10 mouse cellular contexts compared by ENCODE assay signal in the genomic region with DNA sequence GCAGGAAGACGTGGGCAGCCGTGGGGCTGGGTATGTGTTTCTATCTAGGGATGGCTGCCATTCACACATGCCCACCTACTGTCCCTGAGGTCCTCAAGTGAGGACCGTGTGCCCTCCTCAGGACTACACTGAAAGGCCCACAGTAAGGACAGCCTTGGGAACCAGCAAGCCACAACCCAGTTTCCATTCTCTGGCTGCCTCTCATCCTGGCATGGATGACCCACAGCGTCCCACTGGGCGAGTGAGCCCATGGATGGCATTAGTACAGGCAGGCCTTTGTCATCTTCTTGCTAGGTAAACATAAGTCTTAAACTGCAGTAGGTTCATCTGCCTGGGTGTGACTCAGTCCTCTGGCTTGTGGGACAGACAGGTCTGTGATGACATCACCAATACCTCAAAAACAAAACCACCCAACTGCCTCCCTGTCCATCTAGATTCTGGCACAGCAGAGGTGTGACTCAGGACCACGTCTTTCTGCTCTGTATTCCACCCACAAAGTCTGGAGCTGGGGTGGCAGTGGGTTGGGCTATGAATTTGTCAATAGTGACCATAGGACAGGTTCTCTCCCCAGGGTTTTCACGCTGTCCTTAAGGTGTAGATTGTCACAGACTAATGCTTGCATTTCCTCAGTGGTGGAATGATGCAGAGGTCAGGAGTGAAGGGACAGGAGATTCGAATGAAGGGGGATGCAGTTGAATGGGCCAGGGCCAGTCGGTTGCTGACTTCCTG. TPM values are rescaled to one million over a fixed set of nuclear protein-coding genes. Genes with fewer than 3 reads are reported as not detected.
A peak's percentile ranks its signal among the peaks of the same experiment; 100 is the strongest.
DNase-seq lines count a peak whose midpoint lies in the region; ATAC-seq and TF ChIP-seq lines count a peak whose summit lies in the region.
"Had no signal": no experiment of that assay in that cellular context is flagged by ENCODE, and none has a peak within 500 bp of the region (broad histone marks: within the 10 kb centered on the region; RNA-seq: fewer than 3 reads in every experiment).

No protein-coding gene starts in this region.

- H3K27ac ChIP-seq in heart, embryonic 13.5 days (replicated peaks), result peak overlapping the region; percentile 58
- peak overlapping the region; percentile 99 for H3K27ac ChIP-seq in CH12.LX (ENCODE audit: insufficient read depth, low read depth)
- H3K27ac ChIP-seq in forebrain, embryonic 10.5 days, result no peak overlapping the region
- H3K27ac ChIP-seq: lung, embryonic 15.5 days had no signal

- H3K36me3 ChIP-seq in heart, embryonic 13.5 days, result no peaks in the 10 kb centered on the region
- H3K36me3 ChIP-seq in CH12.LX (replicated peaks in 1 of 2; ENCODE audit: control insufficient read depth in 1 of 2, insufficient read depth in 1 of 2, low read length in 1 of 2) (peaks cover 10 to 40% of the 10 kb centered on the region in 2 experiments), myocyte (ENCODE audit: control insufficient read depth, insufficient read depth) (no peaks in the 10 kb centered on the region)
- no peaks in the 10 kb centered on the region for H3K36me3 ChIP-seq in forebrain, embryonic 10.5 days (replicated peaks)
- H3K36me3 ChIP-seq: lung, embryonic 15.5 days had no signal

- ATAC-seq in heart, embryonic 13.5 days (ENCODE audit: extremely low read depth, insufficient number of reproducible peaks, low FRiP score, low TSS enrichment), result no peak

- H3K4me1 ChIP-seq in heart, embryonic 13.5 days, result peaks cover 78% of the 10 kb centered on the region
- peaks cover 36% of the 10 kb centered on the region for H3K4me1 ChIP-seq in lung, adult 2 months (ENCODE audit: control insufficient read depth, insufficient read depth, low read length)
- peaks cover 65 to 99% of the 10 kb centered on the region in 2 experiments for H3K4me1 ChIP-seq in CH12.LX (ENCODE audit: control insufficient read depth in 1 of 2, insufficient read depth in 2 of 2)
- H3K4me1 ChIP-seq in forebrain, embryonic 10.5 days, result peaks cover 31% of the 10 kb centered on the region

- intact Hi-C loops in heart, postnatal 14 days (cut with DNase I), result no loop called here

- H3K27me3 ChIP-seq in heart, embryonic 13.5 days (replicated peaks), result peaks cover 26% of the 10 kb centered on the region
- H3K27me3 ChIP-seq in CH12.LX (replicated peaks) (no peaks in the 10 kb centered on the region), myocyte (ENCODE audit: control insufficient read depth, insufficient read depth, insufficient read length) (no peaks in the 10 kb centered on the region)
- peaks cover 12% of the 10 kb centered on the region for H3K27me3 ChIP-seq in forebrain, embryonic 10.5 days (ENCODE audit: poor library complexity, severe bottlenecking)

- TF ChIP-seq POLR2A in lung, adult 2 months (IDR thresholded peaks at IDR 0.05; ENCODE audit: borderline replicate concordance, extremely low read depth, low read depth, low read length), result no peak
- no peak for TF ChIP-seq POLR2A in CH12.LX (IDR thresholded peaks at IDR 0.05; ENCODE audit: low read depth, low read length)
- no peak for TF ChIP-seq POLR2A in myocyte (IDR thresholded peaks at IDR 0.05; ENCODE audit: insufficient read length, low read depth)

- H3K79me2 ChIP-seq in CH12.LX (replicated peaks; ENCODE audit: control insufficient read depth, extremely low read depth, insufficient read depth, poor library complexity, severe bottlenecking) (peaks cover 94% of the 10 kb centered on the region), myocyte (ENCODE audit: control insufficient read depth, insufficient read depth) (peaks cover 6% of the 10 kb centered on the region)

- H3ac ChIP-seq in myocyte (ENCODE audit: control insufficient read depth, insufficient read length), result no peak overlapping the region

- no peak for TF ChIP-seq CTCF in lung, adult 2 months (IDR thresholded peaks at IDR 0.05; ENCODE audit: insufficient read depth, low read length)
- TF ChIP-seq CTCF in CH12.LX (conservative IDR thresholded peaks at IDR 0.05 in 1 of 2, IDR thresholded peaks at IDR 0.05 in 1 of 2; ENCODE audit: low read depth in 2 of 2, low read length in 2 of 2), result no peak

- H3K4me3 ChIP-seq in heart, embryonic 13.5 days, result no peak overlapping the region
- H3K4me3 ChIP-seq in lung, adult 2 months (replicated peaks; ENCODE audit: extremely low read depth, low read depth, low read length), result no peak overlapping the region
- peak overlapping the region in 1 of 3 experiments; percentile 40 for H3K4me3 ChIP-seq in CH12.LX (replicated peaks in 1 of 3; ENCODE audit: low read depth in 2 of 3, low read length in 2 of 3, poor library complexity in 1 of 3)
- H3K4me3 ChIP-seq in myocyte, result no peak overlapping the region
- no peak overlapping the region for H3K4me3 ChIP-seq in forebrain, embryonic 10.5 days
- H3K4me3 ChIP-seq: lung, embryonic 15.5 days had no signal

- no peak for TF ChIP-seq EP300 in CH12.LX (IDR thresholded peaks at IDR 0.05; ENCODE audit: low read length)

- TF ChIP-seq RAD21 in CH12.LX (IDR thresholded peaks at IDR 0.05; ENCODE audit: low read depth, low read length), result no peak; the same call in 1 of the 2 replicates

- DNase-seq in heart, postnatal 14 days, result no peak
- DNase-seq in lung, adult 2 months, result peak; percentile 12
- DNase-seq in lung, postnatal 25 days (ENCODE audit: low spot score), result no peak
- peak; percentile 73 for DNase-seq in CH12.LX (ENCODE audit: extremely low read depth)
- no peak for DNase-seq in adrenal gland, postnatal 4 days (ENCODE audit: low spot score in 2 of 2)
- DNase-seq in forebrain, embryonic 10.5 days (ENCODE audit: extremely low spot score, low spot score), result no peak
- DNase-seq: kidney, postnatal 14 days had no signal

- in situ Hi-C loops in CH12.LX (cut with MboI; ENCODE audit: low pct_ligation_motif_present, low pct_unique_long_range_greater_than_20kb, low sequenced_read_pairs), result no loop called here

- dilution Hi-C loops in CH12.LX (cut with MboI; ENCODE audit: extremely low pct_ligation_motif_present, extremely low pct_unique_long_range_greater_than_20kb, low sequenced_read_pairs), result no loop called here

- no peak overlapping the region for H3K4me2 ChIP-seq in heart, embryonic 13.5 days
- peak overlapping the region; percentile 97 for H3K4me2 ChIP-seq in CH12.LX (ENCODE audit: insufficient read depth, low read depth, poor library complexity, severe bottlenecking)
- H3K4me2 ChIP-seq in myocyte (ENCODE audit: low read depth), result peak overlapping the region; percentile 36
- H3K4me2 ChIP-seq: lung, embryonic 15.5 days had no signal

- peak overlapping the region; percentile 37; the same call in 1 of the 2 replicates for H3K9ac ChIP-seq in heart, embryonic 13.5 days
- H3K9ac ChIP-seq in CH12.LX (ENCODE audit: insufficient read depth, low read depth), result peak overlapping the region; percentile 37
- H3K9ac ChIP-seq: lung, embryonic 15.5 days had no signal

- 73% methylated on average over 9 of the region's 9 CpGs for WGBS in heart, embryonic 13.5 days
- WGBS in lung, adult 2 months, result 45% methylated on average over 9 of the region's 9 CpGs
- 86% methylated on average over 9 of the region's 9 CpGs for WGBS in forebrain, embryonic 10.5 days

- no peaks in the 10 kb centered on the region for H3K9me3 ChIP-seq in heart, embryonic 13.5 days
- no peaks in the 10 kb centered on the region for H3K9me3 ChIP-seq in CH12.LX (replicated peaks; ENCODE audit: low read length)
- no peaks in the 10 kb centered on the region for H3K9me3 ChIP-seq in forebrain, embryonic 10.5 days
- H3K9me3 ChIP-seq: lung, embryonic 15.5 days had no signal

TF ChIP-seq in CH12.LX, 34 proteins besides CTCF, POLR2A, EP300 and RAD21 (continues in another document):
- peak; percentile 18; the same call in 1 of the 2 replicates for TF ChIP-seq ETS1 (conservative IDR thresholded peaks at IDR 0.05; ENCODE audit: low read depth, low read length)

RNA-seq across cellular contexts. Expression of gene Hip1r, which starts 7.3 kb away (rescaled TPM):
- 4.7 and 5.6 TPM in 2 replicates for polyA plus RNA-seq in heart, embryonic 13.5 days (2015; fragmentation: Nextera tagmentation; extraction: Ambion mirVana)
- total RNA-seq in heart, postnatal 14 days (2021), result 10 to 100 TPM; 23.2 to 25.0 TPM
- polyA plus RNA-seq in lung, adult 2 months (2012; rRNA removed), result 31.9 and 36.4 TPM in 2 replicates
- total RNA-seq in CH12.LX (2012; rRNA removed) (48.4 and 49.8 TPM in 2 replicates), CH12.LX (2014; rRNA removed) (26.1 and 28.3 TPM in 2 replicates)
- polyA plus RNA-seq in CH12.LX (2012; ENCODE audit: insufficient read length, low read depth) (42.1 and 44.7 TPM in 2 replicates), myocyte (2012; fragmentation: generic; extraction: Trizol) (10.5 TPM)
- 10 to 100 TPM; 16.3 to 23.6 TPM for total RNA-seq in adrenal gland, postnatal 4 days (2021)
- polyA plus RNA-seq in forebrain, embryonic 10.5 days (2016; fragmentation: Nextera tagmentation; extraction: Ambion mirVana), result 7.7 and 11.1 TPM in 2 replicates

RNA-seq across cellular contexts. Expression of gene Ccdc62, which starts 50.2 kb away (rescaled TPM):
- 3.7 TPM in 2 replicates for polyA plus RNA-seq in heart, embryonic 13.5 days (2015; fragmentation: Nextera tagmentation; extraction: Ambion mirVana)
- total RNA-seq in heart, postnatal 14 days (2021), result 1 to 10 TPM; 1.7 to 2.2 TPM
- 2.0 and 3.2 TPM in 2 replicates for polyA plus RNA-seq in lung, adult 2 months (2012; rRNA removed)
- total RNA-seq in CH12.LX (2012; rRNA removed) (5.3 and 6.2 TPM in 2 replicates), CH12.LX (2014; rRNA removed) (2.0 and 2.6 TPM in 2 replicates)
- polyA plus RNA-seq in CH12.LX (2012; ENCODE audit: insufficient read length, low read depth) (1.6 and 2.2 TPM in 2 replicates), myocyte (2012; fragmentation: generic; extraction: Trizol) (4.7 TPM)
- 1 to 10 TPM; 5.4 to 8.0 TPM for total RNA-seq in adrenal gland, postnatal 4 days (2021)
- polyA plus RNA-seq in forebrain, embryonic 10.5 days (2016; fragmentation: Nextera tagmentation; extraction: Ambion mirVana), result 5.0 and 7.0 TPM in 2 replicates

RNA-seq across cellular contexts. Expression of gene Vps37b, which starts 51.4 kb away (rescaled TPM):
- 51.2 and 52.2 TPM in 2 replicates for polyA plus RNA-seq in heart, embryonic 13.5 days (2015; fragmentation: Nextera tagmentation; extraction: Ambion mirVana)
- 10 to 100 TPM; 22.2 to 22.7 TPM for total RNA-seq in heart, postnatal 14 days (2021)
- polyA plus RNA-seq in lung, adult 2 months (2012; rRNA removed), result 36.6 and 39.3 TPM in 2 replicates
- 8.3 and 8.7 TPM in 2 replicates for total RNA-seq in CH12.LX (2012; rRNA removed)
- 10.2 and 10.6 TPM in 2 replicates for total RNA-seq in CH12.LX (2014; rRNA removed)
- 23.5 and 24.7 TPM in 2 replicates for polyA plus RNA-seq in CH12.LX (2012; ENCODE audit: insufficient read length, low read depth)
- 18.7 TPM for polyA plus RNA-seq in myocyte (2012; fragmentation: generic; extraction: Trizol)
- 10 to 100 TPM; 61.4 to 64.1 TPM for total RNA-seq in adrenal gland, postnatal 4 days (2021)
- 50.8 and 51.2 TPM in 2 replicates for polyA plus RNA-seq in forebrain, embryonic 10.5 days (2016; fragmentation: Nextera tagmentation; extraction: Ambion mirVana)

RNA-seq across cellular contexts. Expression of gene Gm43518, which starts 53.5 kb away (rescaled TPM):
- 1.3 and 2.9 TPM in 2 replicates for polyA plus RNA-seq in heart, embryonic 13.5 days (2015; fragmentation: Nextera tagmentation; extraction: Ambion mirVana)
- total RNA-seq in heart, postnatal 14 days (2021), result under 1 TPM; 0.71 to 0.76 TPM
- polyA plus RNA-seq in lung, adult 2 months (2012; rRNA removed), result 0.41 and 0.53 TPM in 2 replicates
- not detected in 2 replicates for total RNA-seq in CH12.LX (2012; rRNA removed)
- total RNA-seq in CH12.LX (2014; rRNA removed), result not detected in 2 replicates
- polyA plus RNA-seq in CH12.LX (2012; ENCODE audit: insufficient read length, low read depth), result 0.74 and 0.87 TPM in 2 replicates
- polyA plus RNA-seq in myocyte (2012; fragmentation: generic; extraction: Trizol), result not detected
- 1 to 10 TPM; 1.7 to 2.2 TPM for total RNA-seq in adrenal gland, postnatal 4 days (2021)
- polyA plus RNA-seq in forebrain, embryonic 10.5 days (2016; fragmentation: Nextera tagmentation; extraction: Ambion mirVana), result 1.7 TPM in 2 replicates

Comparison
In these comparisons a context has a peak if more than half of its experiments do, and no peak if none do; other contexts are left out.
1. DNase-seq: peak in lung, adult 2 months (single experiment) and CH12.LX (single experiment); none in heart, postnatal 14 days (0 of 2), lung, postnatal 25 days (single experiment), adrenal gland, postnatal 4 days (0 of 2) and forebrain, embryonic 10.5 days (single experiment).